Mouse (Mus musculus): ENCODE data around the gene Gm14214.

Gm14214 gene

GRCm38 (mm10) chr2:154769930-154770329, at the start of gene Gm14214:
Gene Gm14214 (minus strand): TSS chr2:154770030.
- DNase-seq (ENCODE audit: low read depth, low spot score), result no peak

- DNase-seq (ENCODE audit: low read depth, low spot score), result no peak
Observed at GRCm38 (mm10) chr2:154818599-154818998, 48.8 kb upstream of the Gm14214 start.

- DNase-seq (ENCODE audit: low read depth, low spot score), result peak; percentile 34
Observed at GRCm38 (mm10) chr2:154817788-154818187, 48.0 kb upstream of the Gm14214 start.

- no peak for DNase-seq (ENCODE audit: low read depth, low spot score)
Observed at GRCm38 (mm10) chr2:154817089-154817488, 47.3 kb upstream of the Gm14214 start.

GRCm38 (mm10) chr2:154813426-154813825, 43.6 kb upstream of the Gm14214 start:
- DNase-seq (ENCODE audit: low read depth, low spot score), result no peak

GRCm38 (mm10) chr2:154810821-154811220, 41.0 kb upstream of the Gm14214 start:
- DNase-seq (ENCODE audit: low read depth, low spot score), result no peak

- no peak for DNase-seq (ENCODE audit: low read depth, low spot score)
Observed at GRCm38 (mm10) chr2:154809107-154809762, 39.4 kb upstream of the Gm14214 start.

- DNase-seq (ENCODE audit: low read depth, low spot score), result peak; percentile 28
Observed at GRCm38 (mm10) chr2:154807689-154808088, 37.9 kb upstream of the Gm14214 start.

GRCm38 (mm10) chr2:154803845-154804244, 34.0 kb upstream of the Gm14214 start:
- no peak for DNase-seq (ENCODE audit: low read depth, low spot score)

GRCm38 (mm10) chr2:154803372-154803771, 33.5 kb upstream of the Gm14214 start:
- DNase-seq (ENCODE audit: low read depth, low spot score), result no peak

GRCm38 (mm10) chr2:154791661-154792642, 22.1 kb upstream of the Gm14214 start:
- peak; percentile 80 for DNase-seq (ENCODE audit: low read depth, low spot score)

- peak; percentile 99 for DNase-seq (ENCODE audit: low read depth, low spot score)
Observed at GRCm38 (mm10) chr2:154790656-154791483, 21.0 kb upstream of the Gm14214 start, which contains the start of the genes Raly and a. Gene Raly (plus strand): TSS chr2:154791096. Gene a (plus strand): TSS chr2:154791402.

- DNase-seq (ENCODE audit: low read depth, low spot score), result no peak
Observed at GRCm38 (mm10) chr2:154789977-154790655, 20.3 kb upstream of the Gm14214 start.

- DNase-seq (ENCODE audit: low read depth, low spot score), result no peak
Observed at GRCm38 (mm10) chr2:154789381-154789780, 19.6 kb upstream of the Gm14214 start.

GRCm38 (mm10) chr2:154786776-154787175, 16.9 kb upstream of the Gm14214 start:
- DNase-seq (ENCODE audit: low read depth, low spot score), result no peak

GRCm38 (mm10) chr2:154786187-154786586, 16.4 kb upstream of the Gm14214 start:
- DNase-seq (ENCODE audit: low read depth, low spot score), result no peak

- DNase-seq (ENCODE audit: low read depth, low spot score), result no peak
Observed at GRCm38 (mm10) chr2:154785284-154785683, 15.5 kb upstream of the Gm14214 start.

- DNase-seq (ENCODE audit: low read depth, low spot score), result no peak
Observed at GRCm38 (mm10) chr2:154782856-154783650, 13.2 kb upstream of the Gm14214 start.

GRCm38 (mm10) chr2:154782361-154782760, 12.5 kb upstream of the Gm14214 start:
- DNase-seq (ENCODE audit: low read depth, low spot score), result no peak

- DNase-seq (ENCODE audit: low read depth, low spot score), result no peak
Observed at GRCm38 (mm10) chr2:154779648-154780047, 9.8 kb upstream of the Gm14214 start.
